Mouse (Mus musculus): Measurements from ENCODE around the gene Fgfr2. TPM values are rescaled to one million over a fixed set of nuclear protein-coding genes. Genes with fewer than 3 reads are reported as not detected.

The Fgfr2 gene
- total and polyA plus RNA-seq, 2 experiments from 2014 or later: 12.1 to 32.6 TPM

DNA sequence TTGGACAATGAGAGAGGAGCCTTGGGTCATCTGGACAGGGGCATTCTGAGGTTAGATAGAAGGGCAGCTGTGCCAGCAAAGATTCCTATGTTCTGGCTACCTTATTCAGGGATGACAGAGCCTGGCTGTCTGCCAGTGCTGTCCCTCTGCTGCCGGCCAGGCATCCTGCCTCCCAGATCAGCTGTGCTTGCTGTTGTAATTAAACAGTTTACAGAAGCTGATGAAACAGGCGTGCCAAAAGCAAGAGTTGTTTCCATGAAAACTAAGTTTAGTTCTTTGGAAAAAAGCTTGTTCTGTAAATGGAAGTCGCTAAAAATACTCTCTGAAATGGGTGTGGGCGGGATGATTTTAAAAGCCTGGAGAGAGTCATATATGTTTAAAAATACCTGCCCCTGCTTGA lies 1213.5 kb downstream of the Fgfr2 start:
- no peak overlapping the region for H3K4me2 ChIP-seq (ENCODE audit: low read depth, low read length, poor library complexity, severe bottlenecking)
- TF ChIP-seq CTCF (IDR thresholded peaks at IDR 0.05): no peak
- H3K9me3 ChIP-seq (ENCODE audit: low read length): no peaks in the 10 kb centered on the region
- ATAC-seq (ENCODE audit: low FRiP score) (no peak), DNase-seq (ENCODE audit: low spot score) (peak; percentile 64)
- WGBS: 52% methylated on average over 4 of the region's 4 CpGs
- H3K36me3 ChIP-seq (ENCODE audit: insufficient read depth, low read length): no peaks in the 10 kb centered on the region
- no peaks in the 10 kb centered on the region for H3K4me1 ChIP-seq (ENCODE audit: insufficient read depth, low read length)
- no peak overlapping the region for H3K9ac ChIP-seq (replicated peaks; ENCODE audit: low read length, poor library complexity, severe bottlenecking)
- no peak overlapping the region for H3K4me3 ChIP-seq (ENCODE audit: low read depth, low read length)
- no peak overlapping the region for H3K27ac ChIP-seq (ENCODE audit: low read depth, low read length)
- no peaks in the 10 kb centered on the region for H3K27me3 ChIP-seq (ENCODE audit: insufficient read depth, low read length)

DNA sequence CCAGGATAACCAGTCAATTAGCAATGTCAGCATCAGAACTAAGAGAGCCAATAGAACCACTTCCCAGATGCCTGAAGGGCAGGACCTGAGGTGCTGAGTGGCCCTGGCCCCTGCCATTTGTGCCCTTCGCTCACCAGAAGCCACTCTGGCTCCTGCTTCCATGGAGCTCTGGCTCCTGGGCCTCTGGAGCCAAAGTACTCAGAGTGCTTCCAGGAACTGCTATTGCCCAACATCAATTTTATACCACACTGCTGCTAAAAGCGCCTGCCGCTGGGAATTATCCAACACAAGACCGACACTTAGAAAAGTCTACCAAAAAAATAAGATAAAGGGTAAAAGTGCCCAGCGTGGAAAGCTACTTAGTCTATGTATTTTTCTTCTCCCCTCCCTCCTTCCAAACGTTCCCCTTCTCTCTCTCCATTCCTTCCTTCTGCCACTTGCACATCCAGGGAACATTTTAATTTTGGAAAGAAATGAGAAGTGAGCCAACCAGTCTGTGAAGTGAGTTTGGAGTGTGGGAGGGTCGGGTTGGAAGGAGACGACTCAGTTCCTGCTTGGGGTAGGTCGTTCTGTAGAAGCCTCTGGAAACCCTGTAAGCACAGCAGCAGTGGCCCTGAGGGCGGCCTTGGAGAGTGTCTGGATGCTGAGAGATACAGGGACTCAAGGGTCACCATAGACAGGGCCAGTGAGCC lies 1216.5 kb downstream of the Fgfr2 start:
- ATAC-seq (ENCODE audit: low FRiP score): no peak

DNA sequence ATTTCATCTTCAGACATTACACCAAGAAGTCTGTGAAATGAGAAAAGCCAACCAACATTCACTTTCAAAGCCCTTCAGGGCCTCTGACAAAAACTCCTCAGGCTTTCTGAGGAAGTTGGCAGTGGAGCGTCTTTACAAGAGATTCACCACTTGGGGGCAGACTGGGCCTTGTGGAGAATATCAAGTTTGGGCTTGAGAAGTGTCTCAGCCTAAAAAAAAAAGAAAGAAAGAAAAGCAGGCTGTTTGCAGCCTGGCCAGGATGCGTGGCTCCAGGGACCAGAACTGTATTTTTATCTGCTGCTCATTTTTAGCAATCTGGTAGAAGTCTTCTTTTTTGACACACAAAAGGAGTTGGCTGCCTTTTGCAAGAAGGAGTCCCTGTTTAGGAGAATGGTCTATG lies 1223.8 kb downstream of the Fgfr2 start:
- WGBS: 0% methylated on average over 2 of the region's 2 CpGs
- ATAC-seq (ENCODE audit: low FRiP score): no peak
- peak; percentile 94 for DNase-seq (ENCODE audit: low spot score)
- Histone ChIP-seq H3K27ac (ENCODE audit: low read depth, low read length) (no peak overlapping the region), H3K27me3 (ENCODE audit: insufficient read depth, low read length) (no peaks in the 10 kb centered on the region), H3K4me2 (ENCODE audit: low read depth, low read length, poor library complexity, severe bottlenecking) (no peak overlapping the region), H3K36me3 (ENCODE audit: insufficient read depth, low read length) (no peaks in the 10 kb centered on the region), H3K4me1 (ENCODE audit: insufficient read depth, low read length) (0 out of 2 replicates have a peak, but pooled peaks cover 4% of the 10 kb centered on the region), H3K9ac (replicated peaks; ENCODE audit: low read length, poor library complexity, severe bottlenecking) (no peak overlapping the region), H3K4me3 (ENCODE audit: low read depth, low read length) (no peak overlapping the region), H3K9me3 (ENCODE audit: low read length) (no peaks in the 10 kb centered on the region)
- TF ChIP-seq CTCF (IDR thresholded peaks at IDR 0.05): peak; percentile 91

More for the DNA sequence above, 1216.5 kb downstream of the Fgfr2 start:
- Histone ChIP-seq H3K27me3 (ENCODE audit: insufficient read depth, low read length) (no peaks in the 10 kb centered on the region), H3K4me1 (ENCODE audit: insufficient read depth, low read length) (no peaks in the 10 kb centered on the region), H3K27ac (ENCODE audit: low read depth, low read length) (no peak overlapping the region), H3K36me3 (ENCODE audit: insufficient read depth, low read length) (no peaks in the 10 kb centered on the region), H3K4me3 (ENCODE audit: low read depth, low read length) (no peak overlapping the region), H3K4me2 (ENCODE audit: low read depth, low read length, poor library complexity, severe bottlenecking) (no peak overlapping the region), H3K9ac (replicated peaks; ENCODE audit: low read length, poor library complexity, severe bottlenecking) (no peak overlapping the region), H3K9me3 (ENCODE audit: low read length) (no peaks in the 10 kb centered on the region)
- DNase-seq (ENCODE audit: low spot score): no peak
- 83% methylated on average over 10 of the region's 10 CpGs for WGBS
- TF ChIP-seq CTCF (IDR thresholded peaks at IDR 0.05): no peak

DNA sequence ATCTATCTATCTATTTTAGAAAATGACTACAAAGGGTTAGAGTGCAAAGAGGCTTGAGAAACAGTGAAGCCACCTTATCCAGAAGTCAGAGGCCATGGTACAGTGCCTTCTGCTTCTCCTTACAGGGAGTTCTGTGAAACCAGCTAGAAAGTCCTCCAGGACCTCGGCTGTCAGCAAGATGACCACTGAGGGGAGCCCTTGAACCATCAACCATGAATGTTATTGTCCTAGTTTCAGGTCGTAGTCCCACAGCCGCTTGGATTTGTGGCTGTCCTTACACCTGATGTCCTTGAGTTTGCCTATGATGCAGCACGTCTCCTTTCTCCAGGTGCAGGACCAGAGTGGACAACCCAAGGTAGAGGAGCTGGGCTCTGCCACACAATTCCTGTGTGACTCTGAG lies 1225.9 kb downstream of the Fgfr2 start:
- Histone ChIP-seq H3K9ac (replicated peaks; ENCODE audit: low read length, poor library complexity, severe bottlenecking) (no peak overlapping the region), H3K27me3 (ENCODE audit: insufficient read depth, low read length) (no peaks in the 10 kb centered on the region), H3K4me1 (ENCODE audit: insufficient read depth, low read length) (0 out of 2 replicates have a peak, but pooled peaks cover 4% of the 10 kb centered on the region), H3K9me3 (ENCODE audit: low read length) (no peaks in the 10 kb centered on the region), H3K4me2 (ENCODE audit: low read depth, low read length, poor library complexity, severe bottlenecking) (no peak overlapping the region), H3K36me3 (ENCODE audit: insufficient read depth, low read length) (no peaks in the 10 kb centered on the region), H3K27ac (ENCODE audit: low read depth, low read length) (no peak overlapping the region), H3K4me3 (ENCODE audit: low read depth, low read length) (no peak overlapping the region)
- peak; percentile 79 for TF ChIP-seq CTCF (IDR thresholded peaks at IDR 0.05)
- peak; percentile 78 for DNase-seq (ENCODE audit: low spot score)
- no peak for ATAC-seq (ENCODE audit: low FRiP score)
- 13% methylated on average over 4 of the region's 4 CpGs for WGBS

DNA sequence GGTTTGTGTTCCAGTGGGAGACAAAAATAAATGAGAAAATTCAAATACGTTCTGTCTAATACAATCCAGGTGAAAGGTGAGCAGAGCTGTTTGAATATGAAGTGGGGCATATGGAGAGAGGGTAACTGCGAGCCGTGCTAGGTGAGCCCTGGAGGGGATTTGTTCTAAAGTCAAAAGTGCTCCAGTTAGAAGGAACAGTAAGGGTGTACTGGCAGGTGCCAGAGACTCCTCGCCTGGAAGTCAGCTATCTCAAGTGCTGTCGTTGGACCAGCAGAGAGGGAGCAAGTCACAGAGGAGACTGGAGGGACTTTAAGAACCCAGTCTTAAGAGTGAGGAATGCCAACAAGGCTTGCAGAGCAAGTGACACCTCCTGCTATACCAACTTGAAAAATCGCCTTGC lies 1240.3 kb downstream of the Fgfr2 start:
- Histone ChIP-seq H3K36me3 (ENCODE audit: insufficient read depth, low read length) (no peaks in the 10 kb centered on the region), H3K4me1 (ENCODE audit: insufficient read depth, low read length) (no peaks in the 10 kb centered on the region), H3K4me3 (ENCODE audit: low read depth, low read length) (no peak overlapping the region), H3K27me3 (ENCODE audit: insufficient read depth, low read length) (peaks cover 10% of the 10 kb centered on the region), H3K9me3 (ENCODE audit: low read length) (no peaks in the 10 kb centered on the region), H3K27ac (ENCODE audit: low read depth, low read length) (no peak overlapping the region), H3K4me2 (ENCODE audit: low read depth, low read length, poor library complexity, severe bottlenecking) (no peak overlapping the region), H3K9ac (replicated peaks; ENCODE audit: low read length, poor library complexity, severe bottlenecking) (no peak overlapping the region)
- 63% methylated on average over 6 of the region's 6 CpGs for WGBS
- ATAC-seq (ENCODE audit: low FRiP score): no peak
- TF ChIP-seq CTCF (IDR thresholded peaks at IDR 0.05): no peak
- no peak for DNase-seq (ENCODE audit: low spot score)

DNA sequence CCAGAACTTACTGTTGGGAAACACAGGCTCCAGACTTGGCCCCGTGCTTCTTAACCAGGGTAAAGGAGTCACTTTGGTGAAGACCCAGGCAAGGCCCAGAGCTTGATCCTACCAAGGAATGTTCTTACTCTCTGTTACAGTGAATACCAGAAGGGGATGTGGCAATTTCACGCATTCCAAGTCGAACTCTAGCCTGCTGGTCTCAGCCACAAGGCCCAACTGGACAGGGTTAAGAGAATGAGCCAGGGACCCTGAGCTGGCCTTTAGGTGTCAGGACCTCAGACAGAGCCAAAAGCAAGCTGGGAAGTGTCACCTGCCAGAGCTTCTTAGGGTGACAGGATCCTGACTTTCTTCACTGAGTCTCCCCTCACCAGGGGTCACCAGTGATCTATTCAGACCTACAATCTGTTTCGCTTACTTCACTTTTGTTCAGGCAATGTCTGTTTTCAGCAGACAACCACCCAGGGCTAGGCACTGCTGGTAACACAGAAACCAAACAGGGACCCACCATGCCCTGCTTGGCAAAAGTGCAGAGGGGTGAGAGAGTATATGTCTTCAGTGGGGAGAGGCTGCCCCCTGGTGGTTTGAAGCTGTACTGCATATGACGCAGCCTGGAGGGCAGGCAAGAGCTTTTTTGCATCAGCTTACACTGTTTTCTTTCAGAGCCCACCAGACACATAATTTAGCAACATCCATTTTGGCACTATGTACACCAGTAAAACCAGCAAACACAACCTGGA lies 1241.1 kb downstream of the Fgfr2 start:
- no peak overlapping the region for H3K4me2 ChIP-seq (ENCODE audit: low read depth, low read length, poor library complexity, severe bottlenecking)
- ATAC-seq (ENCODE audit: low FRiP score) (no peak), DNase-seq (ENCODE audit: low spot score) (peak; percentile 62)
- no peaks in the 10 kb centered on the region for H3K9me3 ChIP-seq (ENCODE audit: low read length)
- TF ChIP-seq CTCF (IDR thresholded peaks at IDR 0.05): peak; percentile 98
- no peak overlapping the region for H3K27ac ChIP-seq (ENCODE audit: low read depth, low read length)
- no peak overlapping the region for H3K4me3 ChIP-seq (ENCODE audit: low read depth, low read length)
- H3K9ac ChIP-seq (replicated peaks; ENCODE audit: low read length, poor library complexity, severe bottlenecking): no peak overlapping the region
- H3K36me3 ChIP-seq (ENCODE audit: insufficient read depth, low read length): no peaks in the 10 kb centered on the region
- WGBS: 40% methylated on average over 5 of the region's 5 CpGs
- H3K4me1 ChIP-seq (ENCODE audit: insufficient read depth, low read length): no peaks in the 10 kb centered on the region
- peaks cover 10% of the 10 kb centered on the region for H3K27me3 ChIP-seq (ENCODE audit: insufficient read depth, low read length)

Data from midbrain, postnatal 0 days (tissue).